Mouse (Mus musculus) frontal cortex, adult 2 months (tissue): ENCODE data around the gene Abracl. TPM values are rescaled to one million over a fixed set of nuclear protein-coding genes. Genes with fewer than 3 reads are reported as not detected.

Source experiments
- DNase-seq, 2 experiments: peaks; one replicate each; pipeline ENCODE4 v3.0.0; 2022; ENCODE audit warnings: low spot score in 1 of 2; ENCODE audit errors: extremely low spot score in 1 of 2
- polyA plus RNA-seq: library from polyadenylated mRNA; depleted of rRNA; stranded (reverse); fragments of >200 nt; gene quantifications from 2 replicates; pipeline ENCODE4 v1.2.3, GENCODE M21; 2012; rRNA removed

Abracl gene
- polyA plus RNA-seq: 22.5 and 23.2 TPM in 2 replicates

GRCm38 (mm10) chr10:18022741-18023347 lies at the start of gene Abracl:
TSS of gene Abracl (minus strand) at chr10:18023288.
- peak; percentile 35 to 72 for DNase-seq

GRCm38 (mm10) chr10:18072871-18073270 lies 49.8 kb upstream of the Abracl start:
- no peak for DNase-seq

GRCm38 (mm10) chr10:18070616-18071015 lies 47.5 kb upstream of the Abracl start:
- no peak for DNase-seq

- peak; percentile 51 to 80 for DNase-seq
Measured at GRCm38 (mm10) chr10:18070144-18070543, 47.1 kb upstream of the Abracl start.

- no peak for DNase-seq
Measured at GRCm38 (mm10) chr10:18069576-18069975, 46.5 kb upstream of the Abracl start.

- no peak for DNase-seq
Measured at GRCm38 (mm10) chr10:18068880-18069279, 45.8 kb upstream of the Abracl start.

- no peak for DNase-seq
Measured at GRCm38 (mm10) chr10:18067761-18068446, 44.8 kb upstream of the Abracl start.

GRCm38 (mm10) chr10:18066031-18066439 lies 42.9 kb upstream of the Abracl start:
- no peak for DNase-seq

- no peak for DNase-seq
Measured at GRCm38 (mm10) chr10:18064606-18065228, 41.6 kb upstream of the Abracl start.

GRCm38 (mm10) chr10:18061533-18061932 lies 38.4 kb upstream of the Abracl start:
- no peak for DNase-seq

GRCm38 (mm10) chr10:18060778-18061177 lies 37.7 kb upstream of the Abracl start:
- no peak for DNase-seq

- DNase-seq: no peak
Measured at GRCm38 (mm10) chr10:18059807-18060206, 36.7 kb upstream of the Abracl start.

- DNase-seq: no peak
Measured at GRCm38 (mm10) chr10:18058681-18059338, 35.7 kb upstream of the Abracl start.

- DNase-seq: no peak
Measured at GRCm38 (mm10) chr10:18056391-18056745, 33.3 kb upstream of the Abracl start.

GRCm38 (mm10) chr10:18055696-18056390 lies 32.8 kb upstream of the Abracl start, which contains the start of gene Reps1:
TSS of gene Reps1 (plus strand) at chr10:18055861.
- DNase-seq: no peak

- DNase-seq: peak; percentile 53 to 80
Measured at GRCm38 (mm10) chr10:18055009-18055695, 32.1 kb upstream of the Abracl start.

- no peak for DNase-seq
Measured at GRCm38 (mm10) chr10:18047380-18048146, 24.5 kb upstream of the Abracl start.

- DNase-seq: no peak
Measured at GRCm38 (mm10) chr10:18046380-18046779, 23.3 kb upstream of the Abracl start.

GRCm38 (mm10) chr10:18036849-18037248 lies 13.8 kb upstream of the Abracl start:
- DNase-seq: no peak
